Mouse (Mus musculus): ENCODE results near the gene Sytl1.

The Sytl1 gene

DNA sequence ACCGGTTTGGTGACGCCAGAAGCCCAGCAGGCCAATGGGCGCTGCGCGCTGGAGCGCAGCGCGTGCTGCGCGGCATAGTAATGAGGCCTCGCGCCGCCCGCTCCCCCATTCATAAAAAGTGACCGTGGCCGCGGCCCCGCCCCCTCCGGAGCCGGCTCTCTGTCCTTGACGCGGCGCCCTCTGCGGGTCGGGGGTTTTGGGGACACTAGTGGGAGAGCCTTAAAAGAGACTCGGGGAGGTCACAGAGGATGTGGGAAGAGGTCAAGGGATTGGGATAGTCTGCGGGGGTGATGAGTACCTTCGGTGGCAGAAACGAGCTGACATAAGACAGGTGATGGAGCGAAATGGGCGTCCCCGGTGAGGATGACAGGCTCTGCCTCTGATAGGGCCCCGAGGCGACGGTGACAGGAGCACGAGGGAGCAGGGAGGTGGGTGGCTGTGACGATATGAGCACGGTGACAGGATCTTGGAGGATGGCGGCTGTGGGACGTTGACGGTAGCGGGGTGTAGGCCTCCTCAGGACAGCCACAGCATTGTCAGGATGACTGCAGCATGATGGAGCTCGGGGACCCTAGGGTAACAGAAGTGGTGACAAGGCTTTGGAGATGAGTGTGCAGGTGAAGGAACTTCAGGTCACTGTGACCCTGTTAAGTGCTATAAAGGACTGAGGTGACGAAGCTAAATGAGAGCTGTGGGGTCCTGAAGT lies 50.2 kb downstream of the Sytl1 start:
- DNase-seq (ENCODE audit: low spot score in 2 of 2): peak; percentile 88 to 89

DNA sequence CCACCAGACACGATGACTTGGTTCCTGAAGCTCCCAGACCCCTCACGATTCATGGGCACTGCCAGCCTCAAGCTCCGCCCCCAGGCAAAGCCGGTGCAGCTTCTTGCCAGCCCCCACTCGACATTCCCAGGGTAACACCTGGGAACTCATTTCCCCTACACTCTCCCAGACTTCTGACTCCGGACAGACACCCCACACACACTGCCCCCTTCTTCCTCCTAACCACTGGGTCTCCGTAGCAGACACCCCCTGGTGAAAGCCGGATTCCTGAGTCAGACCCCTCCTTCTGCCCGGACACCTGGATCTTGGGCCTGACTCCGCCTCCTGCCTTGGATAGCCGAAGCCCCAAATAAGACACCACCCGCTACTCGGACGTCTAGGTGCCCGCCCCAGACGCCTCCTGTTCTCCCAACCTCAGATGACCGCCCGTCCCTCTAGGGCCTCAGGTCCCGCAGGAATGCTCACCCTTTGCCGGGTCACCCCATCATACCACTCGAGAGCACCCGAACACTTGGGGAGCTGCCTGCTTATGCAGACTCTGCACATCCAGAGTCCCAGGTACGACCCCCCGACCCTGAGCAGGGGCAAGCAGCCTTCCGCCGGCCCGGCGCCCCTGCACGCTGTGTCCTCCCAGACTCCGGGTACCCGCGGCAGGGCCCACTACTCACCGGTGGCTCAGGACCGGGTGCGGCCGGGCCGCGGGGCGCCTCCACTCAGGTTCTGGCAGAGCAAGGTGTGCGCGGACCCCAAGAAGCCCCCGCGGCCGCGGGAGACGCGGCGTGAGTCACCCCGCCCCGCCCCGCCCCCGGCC lies 51.0 kb downstream of the Sytl1 start, which contains the start of the genes Cd164l2 and Gpr3:
Gene Cd164l2, plus strand, starts transcription at position 381 of the 811 bp plus-strand sequence.
Gene Gpr3, minus strand, starts transcription at position 786 of the 811 bp plus-strand sequence.
- DNase-seq (ENCODE audit: low spot score in 2 of 2): no peak

GRCm38 (mm10) chr4:133210788-133211390 lies 52.0 kb downstream of the Sytl1 start:
- no peak for DNase-seq (ENCODE audit: low spot score in 2 of 2)

DNA sequence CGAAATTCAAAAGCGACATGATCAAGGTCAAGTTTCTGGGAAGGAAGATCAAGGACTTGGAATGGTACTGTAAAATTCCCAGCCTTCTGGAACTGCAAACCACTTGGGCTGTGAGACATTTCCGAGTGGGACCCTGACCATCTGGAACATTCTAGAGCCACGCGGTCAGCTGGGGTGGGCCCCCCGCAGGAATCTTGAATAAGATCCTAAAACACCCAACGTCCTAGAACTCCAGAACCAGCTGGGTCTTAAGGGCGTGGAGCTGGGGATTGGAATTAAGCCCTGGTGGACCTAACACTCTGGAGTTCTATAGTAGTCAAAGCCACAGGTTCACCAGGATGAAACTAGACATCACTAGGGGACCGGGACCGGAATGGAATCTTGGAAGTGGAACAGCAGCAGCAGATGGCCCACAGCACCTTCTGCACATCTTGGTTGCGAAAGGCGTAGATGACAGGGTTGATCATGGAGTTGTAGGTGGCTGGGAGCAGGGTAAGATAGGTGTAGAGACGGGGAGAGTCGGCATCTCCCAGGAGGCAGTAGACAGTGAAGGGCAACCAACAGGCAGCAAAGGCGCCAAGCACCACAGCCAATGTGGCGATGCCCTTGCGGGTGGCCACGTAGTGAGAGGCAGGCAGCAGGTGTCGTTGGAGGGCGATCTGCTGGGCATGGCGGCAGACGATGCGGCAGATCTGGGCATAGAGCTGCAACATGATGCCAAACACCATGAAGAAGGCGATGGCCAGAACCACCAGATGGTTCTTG lies 52.7 kb downstream of the Sytl1 start:
- DNase-seq (ENCODE audit: low spot score in 2 of 2): no peak

GRCm38 (mm10) chr4:133209366-133209765 lies 53.5 kb downstream of the Sytl1 start:
- peak; percentile 65 to 78 for DNase-seq (ENCODE audit: low spot score in 2 of 2)

- no peak for DNase-seq (ENCODE audit: low spot score in 2 of 2)
Observed at GRCm38 (mm10) chr4:133204379-133204778, 58.5 kb downstream of the Sytl1 start.

- DNase-seq (ENCODE audit: low spot score in 2 of 2): no peak
Observed at GRCm38 (mm10) chr4:133203591-133203990, 59.3 kb downstream of the Sytl1 start.

Data from right cerebral cortex, postnatal 10 days (tissue).